Mouse (Mus musculus) cerebellum, adult 2 months (tissue): ENCODE measurements at regions not wholly inside any gene's neighbourhood (a gene's known extent, or its start where the extent isn't known, plus 50 kb on each side); places are given as distances from the start of the nearest gene placed in this dataset.

ENCODE experiments used
- DNase-seq, 2 experiments: peaks; one replicate each; pipeline ENCODE4 v3.0.0; 2021
- H3K27ac ChIP-seq: fragments of 200-500 bp; 2 replicates; pipeline ENCODE4 v1.5.1; 2012; ENCODE audit warnings: low read length, control low read depth, inconsistent platforms; ENCODE audit not compliant: insufficient read depth
- H3K27me3 ChIP-seq: fragments of 200-500 bp; 2 replicates; pipeline ENCODE4 v1.6.1; 2012; ENCODE audit warnings: inconsistent platforms, mild to moderate bottlenecking, low read length, moderate library complexity; ENCODE audit not compliant: control insufficient read depth, insufficient read depth
- H3K4me1 ChIP-seq: fragments of 200-500 bp; 2 replicates; pipeline ENCODE4 v1.6.1; 2011; ENCODE audit warnings: low read length; ENCODE audit not compliant: control insufficient read depth, insufficient read depth
- H3K4me3 ChIP-seq: fragments of 200-500 bp; replicated peaks from 2 replicates; pipeline ENCODE3; 2011; ENCODE audit warnings: mild to moderate bottlenecking, low read depth, low read length, control low read depth; ENCODE audit not compliant: insufficient read depth
- CTCF ChIP-seq: fragments of 200-500 bp; IDR thresholded peaks from 2 replicates; pipeline ENCODE4 v1.5.1; 2011; ENCODE audit warnings: low read depth, mild to moderate bottlenecking, control low read depth, low read length, moderate library complexity, borderline replicate concordance; ENCODE audit not compliant: insufficient read depth
- POLR2A ChIP-seq: fragments of 200-500 bp; IDR thresholded peaks from 2 replicates; pipeline ENCODE4 v1.6.1; 2011; ENCODE audit warnings: low read length, control low read depth, borderline replicate concordance; ENCODE audit not compliant: insufficient read depth
- WGBS: fragments of 180-500 bp; shearing (Covaris S2); methylation state at CpG from one replicate; pipeline ENCODE4 v1.1.7; 2018; 5-methylcytosine and 5-hydroxymethylcytosine counted together

DNA sequence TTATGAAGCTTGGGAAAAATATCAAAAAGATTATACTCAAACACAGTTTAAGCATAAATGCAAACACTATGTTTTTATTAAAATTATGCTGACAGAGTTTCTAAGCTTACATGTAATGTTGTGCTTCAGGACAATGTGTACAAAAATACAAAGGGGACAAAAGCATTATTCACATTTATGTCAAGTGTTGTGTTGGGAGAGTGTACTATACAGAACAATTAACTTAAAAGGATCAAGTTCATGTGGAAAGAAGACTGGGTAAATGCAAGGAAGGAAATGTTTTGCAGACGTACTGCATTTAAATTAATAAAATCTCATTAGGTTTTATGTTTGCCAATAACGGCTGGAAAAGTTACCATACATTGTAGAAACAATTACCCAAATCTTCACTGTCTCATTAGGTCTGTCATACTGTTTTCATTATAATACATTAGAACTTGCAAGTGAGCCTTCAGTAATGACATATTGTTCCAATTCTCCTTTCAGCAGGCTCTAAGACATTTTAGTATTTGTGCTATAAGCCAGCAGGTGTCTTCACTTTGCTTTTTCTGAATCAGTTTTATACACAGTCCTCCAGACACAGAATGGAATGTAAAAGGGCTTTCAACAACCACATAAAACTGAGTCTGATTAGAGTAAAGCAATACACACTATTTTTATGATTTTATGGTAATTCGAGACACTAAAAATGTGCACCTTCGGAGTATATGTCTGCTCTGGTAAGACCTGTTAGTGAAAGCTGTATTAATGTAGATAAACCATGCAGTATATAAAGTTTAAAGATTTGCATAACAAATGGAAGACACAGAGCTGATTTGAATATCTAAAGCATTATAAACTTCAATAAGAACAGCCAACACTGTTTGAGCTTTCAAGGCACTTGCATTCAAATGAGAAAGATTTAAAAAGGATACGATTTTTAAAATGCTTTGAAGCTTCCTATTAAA, 567.7 kb upstream of the Klhl1 start:
- Histone ChIP-seq H3K4me3 (no peak overlapping the region), H3K4me1 (no peaks in the 10 kb centered on the region), H3K27me3 (no peaks in the 10 kb centered on the region), H3K27ac (no peak overlapping the region)
- WGBS, result 34% methylated on average over 5 of the region's 5 CpGs
- no peak for DNase-seq
- TF ChIP-seq POLR2A (no peak), CTCF (no peak)

DNA sequence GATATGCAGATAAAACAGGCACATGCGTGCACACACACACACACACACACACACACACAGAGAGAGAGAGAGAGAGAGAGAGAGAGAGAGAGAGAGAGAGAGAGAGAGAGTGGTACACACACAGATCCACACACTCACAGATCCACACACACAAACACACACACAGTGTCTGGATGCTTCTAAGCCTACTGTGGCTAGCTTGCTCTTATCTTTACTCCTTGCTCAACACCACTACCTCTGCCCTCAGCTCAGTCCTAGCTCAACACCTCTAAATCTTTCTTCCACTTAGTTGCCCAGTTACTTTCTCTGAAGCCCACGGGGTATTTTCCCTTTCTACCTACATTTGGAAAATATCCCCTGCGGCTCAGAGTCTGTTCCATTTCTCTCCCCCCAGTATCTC, 555.9 kb upstream of the Klhl1 start:
- no peaks in the 10 kb centered on the region for H3K4me1 ChIP-seq
- DNase-seq, result no peak
- TF ChIP-seq POLR2A (no peak), CTCF (no peak)
- H3K27ac ChIP-seq, result no peak overlapping the region
- 77% methylated on average over 3 of the region's 3 CpGs for WGBS
- no peaks in the 10 kb centered on the region for H3K27me3 ChIP-seq
- no peak overlapping the region for H3K4me3 ChIP-seq

DNA sequence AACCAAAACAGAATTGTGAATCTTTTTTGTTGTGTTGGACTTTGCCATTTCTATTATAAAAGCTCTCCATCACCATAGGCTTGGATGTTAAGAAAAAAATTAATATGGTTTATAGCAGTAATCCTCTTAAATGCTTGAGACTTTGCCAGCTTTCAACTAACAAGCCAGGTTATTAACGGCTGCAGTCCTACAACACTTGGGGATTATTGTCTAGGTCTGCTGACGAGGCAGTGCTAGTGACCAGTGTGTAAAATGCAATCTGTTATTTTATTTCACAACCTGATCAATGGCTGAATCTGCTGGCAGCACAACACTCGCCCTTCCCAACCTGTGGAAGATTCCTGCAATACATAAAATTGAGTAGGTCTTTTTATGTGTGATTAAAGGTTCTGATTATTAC, 549.9 kb upstream of the Klhl1 start:
- 30% methylated on average over 3 of the region's 3 CpGs for WGBS
- H3K4me3 ChIP-seq, result no peak overlapping the region
- no peaks in the 10 kb centered on the region for H3K27me3 ChIP-seq
- no peak for TF ChIP-seq CTCF
- no peak for TF ChIP-seq POLR2A
- H3K4me1 ChIP-seq, result no peaks in the 10 kb centered on the region
- no peak for DNase-seq
- no peak overlapping the region for H3K27ac ChIP-seq

DNA sequence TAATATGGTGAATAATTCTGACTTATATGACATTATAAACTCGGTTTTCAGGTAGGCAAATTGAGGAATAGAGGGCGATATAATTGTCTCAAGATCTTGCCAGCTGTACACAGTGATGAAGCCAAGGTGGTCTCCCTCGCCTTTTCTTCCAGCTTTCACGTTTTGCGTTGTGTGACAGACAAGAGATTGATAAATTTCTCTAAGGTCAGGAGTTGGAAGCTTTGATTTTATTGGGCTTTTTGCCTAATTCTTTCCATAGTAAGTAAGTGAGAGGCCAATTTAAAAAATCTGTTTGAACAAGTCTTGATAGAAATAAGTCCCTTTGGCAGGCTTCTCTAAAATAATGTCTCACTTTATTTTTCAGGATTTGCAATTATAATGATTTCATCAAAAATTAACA, 549.4 kb upstream of the Klhl1 start:
- Histone ChIP-seq H3K27ac (no peak overlapping the region), H3K4me3 (no peak overlapping the region), H3K4me1 (no peaks in the 10 kb centered on the region), H3K27me3 (no peaks in the 10 kb centered on the region)
- DNase-seq, result no peak
- 32% methylated on average over 5 of the region's 5 CpGs for WGBS
- TF ChIP-seq CTCF (no peak), POLR2A (no peak)

DNA sequence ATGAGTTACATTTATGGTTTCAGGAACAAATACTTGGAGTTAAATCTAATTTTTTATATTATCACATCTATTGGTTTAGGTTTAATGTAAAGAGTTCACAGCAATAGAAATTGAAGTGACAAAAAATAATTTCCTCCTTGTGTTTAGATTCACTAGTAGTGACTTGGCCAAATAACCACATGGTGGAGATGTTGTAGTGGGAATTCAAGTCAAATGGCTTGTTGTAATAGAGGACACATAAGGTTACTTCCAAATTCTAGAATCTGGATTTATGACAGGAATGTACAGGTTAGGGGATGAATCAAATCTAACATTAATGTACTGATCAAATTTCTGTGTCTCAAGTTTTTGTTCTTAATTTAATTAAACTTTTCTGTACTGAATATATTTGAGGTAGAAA, 526.4 kb upstream of the Klhl1 start:
- H3K27me3 ChIP-seq, result no peaks in the 10 kb centered on the region
- TF ChIP-seq CTCF (no peak), POLR2A (no peak)
- H3K4me3 ChIP-seq, result no peak overlapping the region
- no peak for DNase-seq
- H3K4me1 ChIP-seq, result no peaks in the 10 kb centered on the region
- H3K27ac ChIP-seq, result no peak overlapping the region

DNA sequence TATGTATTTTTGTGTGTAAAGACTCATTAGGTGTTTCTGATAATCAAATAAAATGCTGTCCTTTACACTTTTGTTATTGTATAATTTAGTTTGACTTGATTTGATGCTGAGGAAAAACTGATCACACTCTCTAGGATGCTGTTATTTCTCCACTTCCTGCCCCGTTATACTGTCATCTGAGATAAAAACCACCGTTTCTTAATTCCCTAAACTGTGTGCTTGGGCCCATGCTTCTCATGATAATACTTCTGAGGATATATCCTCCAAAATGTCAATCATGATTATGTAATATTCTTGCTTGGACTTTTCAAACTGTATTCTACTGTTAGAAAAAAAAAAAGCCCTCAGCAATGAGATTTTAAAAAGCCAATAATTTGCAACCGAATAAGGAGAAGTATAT, 520.9 kb upstream of the Klhl1 start:
- Histone ChIP-seq H3K4me1 (no peaks in the 10 kb centered on the region), H3K27ac (no peak overlapping the region), H3K4me3 (no peak overlapping the region), H3K27me3 (no peaks in the 10 kb centered on the region)
- TF ChIP-seq CTCF (no peak), POLR2A (no peak)
- DNase-seq, result no peak
- WGBS, result 88% methylated on average over 3 of the region's 3 CpGs

DNA sequence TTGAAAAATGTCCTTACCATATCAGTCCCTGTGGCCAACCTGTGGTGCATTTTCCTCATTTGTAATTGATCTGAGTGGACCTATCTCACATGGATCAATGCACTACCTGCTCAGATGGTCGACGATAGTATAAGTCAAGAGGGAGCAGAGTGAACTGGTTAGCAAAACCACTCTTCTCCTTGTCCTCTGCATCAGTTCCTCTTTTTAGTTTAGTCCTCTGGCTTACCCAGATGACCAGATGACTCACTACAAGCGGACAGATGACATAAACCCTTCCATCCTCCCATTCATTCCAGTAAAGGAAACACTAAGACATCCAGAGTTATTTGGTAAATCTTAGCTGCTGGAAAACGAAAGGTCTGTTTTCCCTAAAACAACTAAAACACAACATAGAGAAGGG, 509.6 kb upstream of the Klhl1 start:
- no peak for DNase-seq
- 83% methylated on average over 4 of the region's 4 CpGs for WGBS
- H3K4me3 ChIP-seq, result no peak overlapping the region
- no peaks in the 10 kb centered on the region for H3K4me1 ChIP-seq
- H3K27me3 ChIP-seq, result no peaks in the 10 kb centered on the region
- TF ChIP-seq POLR2A, result no peak
- TF ChIP-seq CTCF, result no peak
- no peak overlapping the region for H3K27ac ChIP-seq

DNA sequence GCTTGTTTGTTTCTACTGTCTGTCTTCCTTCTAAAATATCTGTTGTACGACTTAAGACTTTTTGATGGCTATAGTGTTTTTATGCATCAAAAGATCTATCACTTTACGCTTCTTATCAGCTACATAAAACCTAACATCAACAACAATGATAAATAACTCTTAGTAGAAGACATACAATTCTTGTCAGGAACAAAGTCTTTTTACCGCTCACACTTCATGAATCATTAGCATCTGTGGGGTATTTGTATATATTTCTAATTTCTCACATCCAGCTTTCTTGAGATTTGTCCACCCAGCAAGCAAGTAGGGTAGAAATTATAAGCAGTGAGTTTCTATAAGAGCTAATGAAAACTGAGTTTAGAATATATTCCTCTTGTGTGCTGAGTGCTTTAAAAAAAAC, 487.4 kb upstream of the Klhl1 start:
- DNase-seq, result no peak
- Histone ChIP-seq H3K4me1 (no peaks in the 10 kb centered on the region), H3K4me3 (no peak overlapping the region), H3K27me3 (no peaks in the 10 kb centered on the region), H3K27ac (no peak overlapping the region)
- WGBS, result 95% methylated on average over 3 of the region's 3 CpGs
- no peak for TF ChIP-seq POLR2A
- TF ChIP-seq CTCF, result no peak

DNA sequence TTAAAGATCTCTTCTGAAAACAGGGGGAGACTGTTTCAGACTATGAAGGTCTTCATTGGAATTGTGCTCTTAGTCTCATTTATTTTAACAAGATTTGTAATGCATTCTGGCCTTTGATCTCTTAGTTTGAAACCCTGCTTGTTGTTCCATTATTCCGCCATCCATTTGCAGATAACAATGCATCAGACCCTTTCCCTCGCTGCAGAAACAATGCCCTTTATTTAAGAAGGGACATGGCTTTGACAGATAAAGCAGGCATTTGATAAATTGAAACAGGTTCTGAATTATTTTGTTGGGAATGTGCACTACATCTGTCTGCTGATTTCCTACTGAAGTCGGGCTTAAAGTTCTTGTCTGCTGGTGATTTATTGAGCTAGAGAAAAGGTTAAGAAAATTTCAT, 476.2 kb upstream of the Klhl1 start:
- DNase-seq, result no peak
- H3K27me3 ChIP-seq, result no peaks in the 10 kb centered on the region
- no peaks in the 10 kb centered on the region for H3K4me1 ChIP-seq
- H3K4me3 ChIP-seq, result no peak overlapping the region
- TF ChIP-seq POLR2A, result no peak
- TF ChIP-seq CTCF, result no peak
- H3K27ac ChIP-seq, result no peak overlapping the region
- 25% methylated on average over 3 of the region's 3 CpGs for WGBS
